Mouse (Mus musculus): ENCODE data around the gene Mocs3.
A peak's percentile ranks its signal among the peaks of the same experiment; 100 is the strongest.

Mocs3 gene

DNA sequence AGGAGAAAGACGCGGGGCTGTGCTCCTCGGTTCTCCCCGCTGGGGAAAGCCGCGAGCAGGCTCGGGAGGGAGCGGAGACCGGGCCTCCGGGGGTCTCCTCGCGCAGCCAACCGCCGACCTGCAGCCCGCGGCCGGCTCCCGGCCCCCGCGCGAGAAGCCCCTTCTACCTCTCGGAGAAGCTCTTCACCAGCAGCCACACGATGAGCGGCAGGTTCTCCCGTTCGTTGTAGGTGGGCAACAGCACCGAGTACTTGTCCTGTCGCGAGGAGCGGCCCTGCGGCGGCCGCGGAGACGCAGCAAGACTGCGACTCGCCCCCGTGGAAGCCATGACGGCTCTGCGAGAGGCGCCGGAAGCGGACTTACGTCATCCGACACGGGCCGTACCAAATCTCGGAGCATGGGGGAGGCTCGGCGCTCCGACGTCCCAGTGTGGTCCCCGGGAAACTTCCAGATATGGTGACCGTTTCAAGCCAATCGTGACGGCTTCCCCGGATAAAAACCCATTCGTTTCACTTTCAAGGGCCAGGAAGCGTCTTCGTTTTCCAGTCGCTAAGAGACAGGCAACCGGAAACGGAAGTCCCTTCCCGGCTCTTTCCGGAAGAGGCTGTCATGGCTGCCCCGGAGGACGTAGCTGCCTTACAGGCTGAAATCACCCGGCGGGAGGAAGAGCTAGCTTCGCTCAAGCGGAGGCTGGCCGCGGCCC, at the start of gene Mocs3, which contains the start of the genes Gm20716 and Dpm1:
Gene Mocs3 (plus strand): TSS at position 597 of the 703 bp plus-strand sequence.
Gene Gm20716 (minus strand): TSS at position 339 of the 703 bp plus-strand sequence.
Gene Dpm1 (minus strand): TSS at position 566 of the 703 bp plus-strand sequence.
- ATAC-seq (ENCODE audit: insufficient number of reproducible peaks, low FRiP score, low TSS enrichment) = peak; percentile 83

DNA sequence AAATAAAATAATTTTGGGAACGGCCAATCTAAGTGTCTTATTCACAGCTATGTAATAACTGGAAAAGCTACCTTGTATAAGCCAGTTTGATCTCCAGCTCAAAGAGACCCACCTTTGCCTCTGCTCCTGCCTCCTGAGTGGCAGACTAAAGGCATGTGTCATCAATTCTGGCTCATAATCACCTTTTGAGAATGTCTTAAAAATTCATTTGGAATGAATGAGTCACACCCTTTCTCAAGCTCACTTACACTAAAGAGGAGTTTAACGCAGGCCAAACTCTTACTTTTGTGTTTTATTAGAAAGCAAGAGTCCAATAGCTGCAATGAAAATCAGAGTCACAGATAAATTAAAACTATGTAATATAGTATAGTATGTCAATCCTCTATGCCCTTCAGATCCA, 38.6 kb upstream of the Mocs3 start:
- no peak for ATAC-seq (ENCODE audit: insufficient number of reproducible peaks, low FRiP score, low TSS enrichment)

GRCm38 (mm10) chr2:168193685-168194084, 36.7 kb upstream of the Mocs3 start:
- no peak for ATAC-seq (ENCODE audit: insufficient number of reproducible peaks, low FRiP score, low TSS enrichment)

- no peak for ATAC-seq (ENCODE audit: insufficient number of reproducible peaks, low FRiP score, low TSS enrichment)
Observed at GRCm38 (mm10) chr2:168195721-168196120, 34.7 kb upstream of the Mocs3 start.

DNA sequence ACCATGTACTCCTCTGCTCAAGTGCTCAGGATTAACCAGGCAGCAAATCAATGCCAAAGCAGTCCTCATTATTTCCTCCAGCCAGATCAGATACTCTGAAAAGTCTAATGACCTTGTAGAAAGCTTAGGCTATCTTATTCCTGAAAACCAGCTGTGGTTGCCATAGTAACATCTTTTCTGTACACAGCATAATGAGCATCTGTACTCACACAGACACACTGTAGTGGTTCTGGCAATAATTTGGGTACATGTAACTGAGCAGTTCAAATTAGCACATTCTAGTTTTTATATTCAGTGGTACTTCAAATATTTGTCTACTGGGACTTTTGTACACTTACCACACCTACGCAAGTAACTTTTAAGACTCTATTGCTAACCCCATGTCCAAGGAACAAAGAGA, 32.0 kb upstream of the Mocs3 start:
- no peak for ATAC-seq (ENCODE audit: insufficient number of reproducible peaks, low FRiP score, low TSS enrichment)

GRCm38 (mm10) chr2:168199476-168199875, 30.9 kb upstream of the Mocs3 start:
- ATAC-seq (ENCODE audit: insufficient number of reproducible peaks, low FRiP score, low TSS enrichment) = no peak

DNA sequence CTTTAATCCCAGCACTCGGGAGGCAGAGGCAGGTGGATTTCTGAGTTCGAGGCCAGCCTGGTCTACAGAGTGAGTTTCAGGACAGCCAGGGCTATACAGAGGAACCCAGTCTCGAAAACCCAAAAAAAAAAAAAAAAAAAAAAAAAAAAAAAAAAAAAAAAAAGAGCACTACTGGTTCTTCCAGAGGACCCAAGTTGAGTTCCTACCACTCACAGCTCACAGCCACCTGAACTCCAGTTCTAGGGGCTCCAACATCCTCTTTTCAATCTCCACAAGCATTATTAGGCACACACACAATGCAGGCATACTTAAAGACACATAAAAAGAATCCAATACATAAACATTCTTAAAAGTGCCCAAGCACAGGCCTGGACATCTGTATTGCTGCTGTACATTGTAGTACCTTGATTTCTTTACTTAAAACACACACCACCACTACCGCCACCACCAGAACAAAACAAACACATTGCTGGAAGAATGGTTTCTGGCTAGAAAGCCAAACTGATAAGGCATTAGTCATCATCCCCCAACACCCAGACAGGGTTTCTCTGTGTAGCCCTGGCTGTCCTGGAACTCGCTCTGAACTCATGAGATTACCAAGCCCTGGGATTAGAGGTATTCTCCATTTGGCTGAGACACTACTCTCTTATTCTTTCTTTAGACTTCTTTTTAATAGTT, 30.3 kb upstream of the Mocs3 start:
- ATAC-seq (ENCODE audit: insufficient number of reproducible peaks, low FRiP score, low TSS enrichment) = no peak

GRCm38 (mm10) chr2:168204476-168204999, 25.9 kb upstream of the Mocs3 start:
- no peak for ATAC-seq (ENCODE audit: insufficient number of reproducible peaks, low FRiP score, low TSS enrichment)

GRCm38 (mm10) chr2:168205265-168205664, 25.2 kb upstream of the Mocs3 start:
- ATAC-seq (ENCODE audit: insufficient number of reproducible peaks, low FRiP score, low TSS enrichment) = peak; percentile 59; the same call in 1 of the 2 replicates

- peak; percentile 19 for ATAC-seq (ENCODE audit: insufficient number of reproducible peaks, low FRiP score, low TSS enrichment)
Observed at GRCm38 (mm10) chr2:168205681-168206631, 24.5 kb upstream of the Mocs3 start.

DNA sequence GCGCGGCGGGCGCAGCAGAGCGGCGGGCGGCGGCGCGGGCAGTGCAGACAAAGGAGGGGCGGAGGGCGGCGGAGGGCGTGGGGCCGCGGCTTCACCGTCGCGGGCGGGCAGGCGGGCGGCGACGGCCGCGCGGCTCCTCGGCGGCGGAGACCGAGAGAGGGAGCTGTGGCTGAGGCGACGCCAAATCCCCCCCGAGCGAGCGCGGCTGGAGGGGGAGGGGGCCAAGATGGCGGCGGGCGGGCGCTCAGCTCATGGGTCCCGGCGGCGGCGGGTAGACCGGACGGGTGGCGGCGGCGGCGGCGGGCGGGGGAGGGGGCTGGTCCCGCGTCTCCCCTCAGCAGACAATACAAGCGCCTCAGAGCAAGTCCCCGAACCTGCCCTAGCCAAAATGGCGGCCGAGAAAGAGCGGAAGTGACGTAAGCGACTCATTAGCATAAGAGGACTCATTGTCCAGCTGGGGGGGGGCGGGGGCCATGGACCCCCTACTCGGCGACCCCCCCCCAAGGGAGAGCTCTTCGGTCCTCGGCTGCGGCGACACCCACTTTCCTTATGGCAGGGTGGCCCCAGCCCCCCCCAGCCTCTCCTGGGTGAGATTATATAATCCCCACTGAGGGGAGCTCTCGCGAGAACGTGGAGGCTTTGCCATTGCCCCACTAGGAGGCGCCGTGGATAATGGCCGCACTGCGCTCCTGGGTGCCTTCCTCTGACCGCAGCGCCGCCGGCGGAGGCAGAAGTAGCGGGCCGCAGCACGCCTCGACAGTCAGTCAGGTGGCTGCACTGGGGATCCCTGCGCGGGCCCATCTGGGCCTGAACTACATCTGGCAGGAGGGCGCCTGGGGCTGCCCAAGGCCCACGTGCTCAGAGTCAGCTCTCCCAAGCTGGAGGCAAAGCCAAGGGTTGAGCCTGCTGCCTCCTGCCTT, 23.4 kb upstream of the Mocs3 start, which contains the start of gene Adnp:
Gene Adnp (minus strand): TSS at position 388 of the 920 bp plus-strand sequence.
- ATAC-seq (ENCODE audit: insufficient number of reproducible peaks, low FRiP score, low TSS enrichment) = peak; percentile 74

GRCm38 (mm10) chr2:168207883-168208282, 22.5 kb upstream of the Mocs3 start:
- no peak for ATAC-seq (ENCODE audit: insufficient number of reproducible peaks, low FRiP score, low TSS enrichment)

DNA sequence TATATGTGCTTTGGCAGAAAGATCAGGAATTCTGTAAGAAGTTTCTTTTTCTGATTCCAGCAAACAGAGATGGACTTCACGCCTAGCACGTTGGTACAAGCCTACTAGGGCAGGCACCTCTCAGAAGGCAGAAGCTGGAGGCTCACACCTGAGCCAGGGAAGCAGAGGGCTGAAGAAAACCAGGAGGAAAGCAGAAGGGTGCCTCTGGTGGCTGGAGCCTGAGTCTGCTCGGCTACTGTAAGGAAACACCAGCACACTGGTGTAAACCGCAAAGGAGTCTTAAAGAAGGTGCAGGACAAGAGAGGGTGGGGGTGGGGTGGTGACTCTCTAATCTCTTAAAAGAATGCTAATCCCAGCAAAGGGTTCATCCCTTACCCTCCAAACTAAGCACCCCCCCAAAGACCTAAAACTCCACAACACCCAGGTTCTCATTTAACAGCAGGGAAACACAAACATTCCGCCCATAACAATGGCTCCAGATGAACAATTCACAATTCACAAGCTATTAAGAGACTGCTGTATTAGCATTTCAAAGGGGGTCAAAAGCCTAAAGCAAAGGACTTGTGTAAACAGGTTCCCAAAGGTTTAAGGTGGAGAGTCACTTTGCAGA, 16.5 kb upstream of the Mocs3 start:
- ATAC-seq (ENCODE audit: insufficient number of reproducible peaks, low FRiP score, low TSS enrichment) = no peak

GRCm38 (mm10) chr2:168223326-168223725, 7.1 kb upstream of the Mocs3 start:
- no peak for ATAC-seq (ENCODE audit: insufficient number of reproducible peaks, low FRiP score, low TSS enrichment)

DNA sequence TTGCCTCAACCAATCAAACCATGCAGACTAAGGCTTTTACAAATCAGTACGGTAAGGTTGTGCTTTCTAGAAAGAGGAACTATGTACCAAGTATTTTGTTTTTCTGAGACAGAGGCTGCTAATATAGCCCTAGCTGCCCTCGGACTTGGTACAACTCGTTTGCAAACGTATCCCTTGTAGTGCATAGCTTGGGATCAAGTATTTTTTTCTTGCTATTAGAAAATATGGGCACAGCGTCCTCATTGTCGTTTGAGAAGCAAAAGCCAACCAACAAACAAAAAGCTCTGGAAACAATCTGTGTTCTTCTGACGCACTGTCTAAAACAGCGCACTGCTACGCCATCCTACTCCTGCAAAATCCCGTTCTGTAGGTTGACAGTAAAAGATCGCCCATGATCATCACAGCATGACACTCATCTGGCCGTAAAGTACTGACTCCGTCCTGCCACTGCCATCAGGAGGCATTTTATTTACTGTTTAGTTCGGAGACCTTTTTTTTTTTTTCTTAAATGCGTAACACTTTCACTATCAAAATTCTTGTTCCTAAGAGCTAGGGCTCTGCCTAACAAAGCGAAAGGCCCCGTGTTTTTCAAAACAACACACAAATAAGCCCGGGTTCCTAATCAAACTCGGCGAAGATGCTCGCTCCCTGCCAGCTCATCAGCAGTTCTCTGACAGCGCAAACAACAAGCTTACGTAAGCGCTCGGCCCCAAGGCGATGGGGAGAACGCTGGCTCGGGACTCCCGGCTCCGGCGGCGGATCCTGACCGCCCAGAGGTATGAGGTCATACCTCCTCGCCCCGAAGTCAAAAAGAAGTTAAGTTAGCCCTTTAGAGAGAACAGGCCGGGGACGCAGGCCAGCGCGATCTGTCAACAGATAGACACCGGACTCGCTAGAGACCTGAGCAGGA, 1.1 kb upstream of the Mocs3 start:
- ATAC-seq (ENCODE audit: insufficient number of reproducible peaks, low FRiP score, low TSS enrichment) = peak; percentile 13; the same call in 1 of the 2 replicates

- peak; percentile 42 for ATAC-seq (ENCODE audit: insufficient number of reproducible peaks, low FRiP score, low TSS enrichment)
Observed at GRCm38 (mm10) chr2:168230773-168231470, 500 bp downstream of the Mocs3 start.

DNA sequence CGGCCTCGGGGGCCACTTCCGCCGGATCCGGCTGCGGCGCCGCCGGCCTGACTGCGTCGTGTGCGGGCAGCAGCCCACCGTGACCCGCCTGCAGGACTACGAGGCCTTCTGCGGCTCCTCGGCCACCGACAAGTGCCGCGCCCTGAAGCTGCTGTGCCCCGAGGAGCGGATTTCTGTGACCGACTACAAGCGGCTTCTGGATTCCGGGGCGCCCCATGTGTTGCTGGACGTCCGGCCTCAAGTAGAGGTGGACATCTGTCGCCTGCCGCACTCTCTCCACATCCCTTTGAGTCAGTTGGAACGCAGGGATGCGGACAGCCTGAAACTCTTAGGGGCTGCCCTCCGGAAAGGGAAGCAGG, 1.0 kb downstream of the Mocs3 start:
- no peak for ATAC-seq (ENCODE audit: insufficient number of reproducible peaks, low FRiP score, low TSS enrichment)
